Mouse (Mus musculus): ENCODE results near the gene C130050O18Rik. TPM values are rescaled to one million over a fixed set of nuclear protein-coding genes. Genes with fewer than 3 reads are reported as not detected.

The C130050O18Rik gene
- total RNA-seq, 2 experiments from 2014 or later: not detected

DNA sequence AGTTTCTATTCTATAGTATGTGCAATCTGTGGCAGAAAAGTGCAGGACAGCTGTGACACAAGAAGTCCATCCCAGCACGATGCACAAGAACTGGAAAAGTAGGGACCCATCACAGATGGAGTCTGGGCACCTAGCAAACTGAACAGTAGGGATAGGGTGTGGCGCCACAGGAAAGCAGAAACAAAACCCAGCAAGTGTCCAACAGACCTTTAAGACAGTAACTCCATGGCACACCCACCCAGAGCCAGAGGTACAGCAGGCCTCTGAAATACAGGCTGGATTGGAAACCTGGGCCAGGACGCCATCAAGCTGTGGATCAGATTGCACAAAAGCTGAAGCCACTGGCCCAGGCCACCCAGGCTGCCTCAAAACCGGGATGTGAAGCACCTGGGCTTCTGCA lies 37.9 kb downstream of the C130050O18Rik start:
- no peak for ATAC-seq (replicated peaks; ENCODE audit: low FRiP score, low TSS enrichment, poor library complexity, severe bottlenecking)

DNA sequence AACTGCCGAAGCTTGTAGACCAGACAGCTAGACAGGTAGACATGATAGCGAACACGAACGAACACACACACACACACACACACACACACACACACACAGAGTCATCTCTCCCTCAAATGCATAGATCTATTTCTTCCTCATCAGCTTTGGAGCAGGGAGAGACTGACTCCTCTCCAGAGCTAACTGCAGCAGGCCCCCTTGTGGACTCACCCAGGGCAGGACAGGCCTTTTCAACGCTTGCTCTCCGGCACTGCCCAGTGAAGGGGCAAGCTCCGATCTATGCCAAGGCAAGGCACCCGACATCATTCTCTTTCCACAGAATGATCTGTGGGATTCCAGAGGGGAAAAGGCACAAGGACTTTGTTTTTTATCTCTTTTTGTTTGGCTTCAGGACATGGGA lies 40.2 kb downstream of the C130050O18Rik start:
- ATAC-seq (replicated peaks; ENCODE audit: low FRiP score, low TSS enrichment, poor library complexity, severe bottlenecking): no peak

DNA sequence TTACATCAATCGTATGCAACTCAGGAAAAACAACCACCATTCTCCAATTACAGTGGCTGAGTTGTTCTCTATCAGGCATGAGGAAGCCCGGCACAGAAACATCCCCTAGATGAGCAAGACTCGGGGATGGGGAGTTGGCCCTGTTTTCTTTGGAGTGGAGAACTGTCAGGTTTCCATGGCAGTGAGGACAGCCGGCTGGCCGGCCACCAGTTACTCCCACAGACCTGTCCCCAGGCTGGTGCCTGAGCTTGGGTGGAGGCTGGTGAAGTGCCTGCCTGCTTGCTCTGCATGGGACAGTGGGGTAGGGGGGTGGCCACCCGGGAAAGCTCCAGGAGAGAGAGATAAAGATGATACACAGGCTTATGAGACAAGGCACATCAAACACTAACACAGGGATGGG lies 42.9 kb downstream of the C130050O18Rik start:
- no peak for ATAC-seq (replicated peaks; ENCODE audit: low FRiP score, low TSS enrichment, poor library complexity, severe bottlenecking)

DNA sequence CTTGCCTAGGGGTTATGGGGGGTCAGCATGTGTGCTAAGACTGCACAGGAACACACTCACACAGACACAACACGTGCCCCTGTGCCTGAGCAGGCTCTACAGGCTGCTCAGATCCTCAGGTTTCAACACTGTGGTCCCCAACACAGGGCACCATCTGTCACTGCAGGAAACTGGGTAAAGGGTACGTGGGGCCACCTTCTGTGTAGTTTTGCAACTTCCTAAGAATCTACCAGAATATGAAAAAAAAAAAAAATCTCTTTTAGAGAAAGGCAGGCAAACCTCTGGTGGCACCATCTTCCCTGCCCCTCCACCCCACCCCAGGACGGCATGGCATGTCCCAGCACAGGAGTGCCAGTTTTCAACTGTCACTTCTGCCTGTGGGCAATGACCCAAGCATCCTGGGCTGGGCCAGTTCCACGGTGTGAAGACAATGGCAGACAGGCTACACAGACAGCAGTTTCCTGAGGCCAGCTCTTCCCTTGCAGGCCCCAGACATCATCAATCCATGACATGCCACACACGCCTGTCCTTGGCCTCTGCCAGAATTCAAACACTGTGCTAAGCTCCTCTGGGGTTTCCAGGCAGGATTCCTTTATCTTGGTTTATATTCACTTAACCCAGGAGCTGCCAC lies 44.2 kb downstream of the C130050O18Rik start:
- ATAC-seq (replicated peaks; ENCODE audit: low FRiP score, low TSS enrichment, poor library complexity, severe bottlenecking): no peak

DNA sequence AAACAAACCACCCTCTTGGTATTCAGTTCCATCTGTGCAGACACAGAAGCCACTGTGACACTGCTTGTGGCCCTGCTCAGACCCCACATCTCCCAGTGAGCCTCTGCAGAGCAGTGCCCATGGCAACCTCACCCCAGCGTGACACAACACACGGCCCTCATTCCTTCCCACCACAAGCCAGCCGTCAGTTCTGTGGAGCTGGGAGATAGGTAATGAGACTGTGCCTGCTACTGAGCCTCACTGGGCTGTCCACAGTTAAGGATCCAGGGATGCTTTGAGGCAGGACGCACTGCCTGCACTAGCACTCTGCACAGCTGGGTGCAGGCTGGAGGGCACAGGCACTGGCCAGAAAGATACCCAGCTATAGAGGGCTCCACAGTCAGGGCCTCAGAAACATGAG lies 44.8 kb downstream of the C130050O18Rik start:
- 0 out of 2 replicates have a peak, but pooled peaks have one; percentile 20 for ATAC-seq (replicated peaks; ENCODE audit: low FRiP score, low TSS enrichment, poor library complexity, severe bottlenecking)

DNA sequence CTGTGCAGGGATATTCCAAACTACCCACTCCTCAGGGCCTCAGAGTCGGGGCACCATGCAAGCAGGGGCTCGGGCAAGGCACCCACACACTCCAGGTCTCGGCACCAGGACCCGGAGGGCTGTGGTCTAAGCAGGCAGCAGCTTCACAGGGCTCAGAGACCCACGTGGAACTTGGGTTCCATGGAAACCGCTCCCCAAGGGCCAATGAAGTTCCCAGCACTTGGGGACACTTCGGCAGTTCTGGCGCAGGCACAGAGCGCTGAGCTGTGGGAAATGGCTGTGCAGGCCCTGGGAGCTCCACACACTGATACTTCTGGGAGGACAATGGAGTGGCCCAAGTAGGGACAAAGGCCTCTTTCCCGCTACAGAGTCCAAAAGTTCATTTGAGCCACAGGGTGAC lies 48.0 kb downstream of the C130050O18Rik start:
- ATAC-seq (replicated peaks; ENCODE audit: low FRiP score, low TSS enrichment, poor library complexity, severe bottlenecking): no peak

DNA sequence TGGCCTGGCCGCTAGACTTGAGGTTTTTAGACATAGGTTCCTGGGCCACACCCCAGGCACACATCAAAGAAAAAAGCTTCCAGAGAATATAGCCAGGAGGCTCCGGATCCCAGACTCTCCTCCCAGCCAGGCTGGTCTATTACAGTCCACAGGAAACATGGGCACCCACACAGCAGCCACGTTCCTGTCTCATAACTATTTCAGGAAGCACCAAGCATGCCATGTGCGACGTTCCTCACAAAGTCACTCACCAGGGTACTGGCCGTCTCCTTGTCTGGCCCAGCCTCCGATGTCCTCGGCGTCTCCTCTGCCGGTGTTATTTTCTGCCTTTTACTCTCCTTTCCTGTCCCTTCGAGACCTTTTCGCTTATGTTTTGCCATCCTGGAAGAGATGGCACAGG lies 50.1 kb downstream of the C130050O18Rik start:
- ATAC-seq (replicated peaks; ENCODE audit: low FRiP score, low TSS enrichment, poor library complexity, severe bottlenecking): no peak

DNA sequence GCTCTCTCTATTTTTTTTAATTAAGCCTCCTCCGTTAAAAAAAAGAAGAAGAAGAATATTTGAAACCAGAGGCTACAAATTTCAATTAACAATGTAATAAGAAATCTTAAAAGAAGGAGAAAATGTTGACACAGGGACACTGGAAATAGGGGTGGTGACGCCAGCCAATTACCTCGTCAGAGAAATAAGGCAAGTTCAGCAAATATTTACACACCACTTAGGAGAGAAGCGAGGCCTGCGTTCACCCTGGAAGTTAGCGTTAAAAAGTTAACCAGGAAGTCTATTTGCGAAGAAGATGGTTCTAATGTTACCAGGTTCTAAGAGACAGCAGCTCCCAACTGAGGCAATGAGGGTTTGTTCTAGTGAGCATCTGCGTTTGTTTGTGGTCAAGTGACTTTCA lies 52.2 kb downstream of the C130050O18Rik start:
- ATAC-seq (replicated peaks; ENCODE audit: low FRiP score, low TSS enrichment, poor library complexity, severe bottlenecking): no peak

DNA sequence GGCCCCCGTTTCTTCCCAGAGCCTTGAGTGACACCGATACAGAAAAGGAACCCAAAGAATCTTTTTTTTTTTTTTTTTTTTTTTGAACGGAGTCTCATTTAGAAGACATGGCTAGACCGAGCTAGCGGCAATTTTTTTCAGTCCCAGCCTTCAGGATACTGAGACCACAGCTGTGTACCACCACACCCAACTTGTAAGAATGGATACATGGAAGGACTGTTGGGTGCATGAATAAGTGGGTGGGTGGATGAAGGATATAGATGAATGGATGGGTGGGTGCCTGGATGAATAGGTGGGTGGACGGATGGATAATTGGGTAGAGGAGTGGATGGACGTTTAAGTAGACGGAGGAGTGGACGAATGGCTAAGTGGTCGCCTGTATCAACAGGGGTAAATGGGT lies 54.9 kb downstream of the C130050O18Rik start:
- no peak for ATAC-seq (replicated peaks; ENCODE audit: low FRiP score, low TSS enrichment, poor library complexity, severe bottlenecking)

DNA sequence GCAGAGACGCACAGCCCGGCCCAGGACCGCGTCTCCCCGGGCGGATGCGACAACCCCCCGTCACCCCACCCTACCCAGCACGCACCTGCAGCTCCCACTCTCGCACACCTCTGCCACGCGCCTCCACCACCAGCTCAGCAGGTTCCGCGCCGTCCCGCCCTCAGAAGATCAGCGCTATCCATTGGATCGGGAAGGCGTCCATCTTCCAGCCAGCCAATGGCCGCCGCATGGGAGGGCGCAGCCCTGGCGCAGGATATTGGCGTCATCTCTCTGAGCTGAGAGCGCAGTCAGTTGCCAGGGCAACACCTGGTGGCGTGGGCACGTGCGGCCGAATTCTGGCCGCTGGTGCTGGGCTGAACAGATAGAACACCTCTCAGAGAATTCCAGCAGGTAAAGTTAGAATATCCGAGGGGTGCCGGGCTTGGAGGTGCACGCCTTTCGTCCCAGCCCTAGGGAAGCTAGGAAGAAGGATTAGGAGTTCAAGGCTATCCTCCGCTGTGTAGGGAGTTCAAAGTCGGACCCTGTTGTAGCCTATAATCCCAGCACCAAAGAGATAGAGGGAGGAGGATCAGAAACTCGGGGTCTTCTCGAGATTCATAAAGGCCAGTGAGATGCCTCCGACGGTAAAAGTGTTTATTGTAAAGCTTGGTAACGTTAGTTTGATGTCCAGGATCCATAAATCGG lies 55.4 kb downstream of the C130050O18Rik start, which contains the start of gene 3110082I17Rik:
Gene 3110082I17Rik (minus strand): TSS at position 144 of the 684 bp plus-strand sequence.
- ATAC-seq (replicated peaks; ENCODE audit: low FRiP score, low TSS enrichment, poor library complexity, severe bottlenecking): peak; percentile 99

DNA sequence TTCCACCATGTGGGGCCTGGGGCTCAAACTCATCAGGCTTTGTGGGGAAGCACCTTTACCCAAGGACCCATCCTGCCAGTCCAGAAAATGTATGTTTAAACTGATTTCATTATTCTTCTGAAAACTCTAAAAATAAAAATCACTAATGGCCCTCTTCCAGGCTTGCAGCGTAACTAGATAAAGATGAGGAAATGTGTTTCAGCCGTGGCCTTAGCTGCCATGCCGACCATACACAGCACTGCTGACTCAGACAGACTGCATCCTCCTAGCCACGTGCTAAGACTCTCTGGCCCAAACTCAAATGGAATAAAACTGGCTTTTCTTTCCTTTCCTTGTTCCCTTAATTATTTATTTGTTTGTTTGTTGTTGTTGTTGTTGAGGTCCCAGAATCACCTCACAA lies 59.8 kb downstream of the C130050O18Rik start:
- no peak for ATAC-seq (replicated peaks; ENCODE audit: low FRiP score, low TSS enrichment, poor library complexity, severe bottlenecking)

Other genes with a start within 250 kb of the C130050O18Rik start
- 89.3 and 93.2 TPM in 2 replicates for gene Sun1, start 204.6 kb upstream of the C130050O18Rik start, total RNA-seq (2014; fragmentation: Nextera tagmentation)
- gene Sun1, start 204.6 kb upstream of the C130050O18Rik start, total RNA-seq (2017): 72.3 and 92.9 TPM in 2 replicates
- gene Get4, start 153.0 kb upstream of the C130050O18Rik start, total RNA-seq (2014; fragmentation: Nextera tagmentation): 57.7 and 80.8 TPM in 2 replicates
- gene Get4, start 153.0 kb upstream of the C130050O18Rik start, total RNA-seq (2017): 19.5 and 38.6 TPM in 2 replicates
- 6.0 and 14.7 TPM in 2 replicates for gene Adap1, start 79.7 kb upstream of the C130050O18Rik start, total RNA-seq (2014; fragmentation: Nextera tagmentation)
- 3.0 and 8.0 TPM in 2 replicates for gene Adap1, start 79.7 kb upstream of the C130050O18Rik start, total RNA-seq (2017)
- 40.4 and 41.7 TPM in 2 replicates for gene Cox19, start 53.9 kb upstream of the C130050O18Rik start, total RNA-seq (2014; fragmentation: Nextera tagmentation)
- gene Cox19, start 53.9 kb upstream of the C130050O18Rik start, total RNA-seq (2017): 27.4 and 43.8 TPM in 2 replicates
- not detected in 2 replicates for gene Cyp2w1, start 52.7 kb upstream of the C130050O18Rik start, total RNA-seq (2014; fragmentation: Nextera tagmentation)
- gene Cyp2w1, start 52.7 kb upstream of the C130050O18Rik start, total RNA-seq (2017): not detected in 2 replicates
- 7.5 and 7.9 TPM in 2 replicates for gene Gpr146, start 27.6 kb upstream of the C130050O18Rik start, total RNA-seq (2014; fragmentation: Nextera tagmentation)
- 5.3 and 6.0 TPM in 2 replicates for gene Gpr146, start 27.6 kb upstream of the C130050O18Rik start, total RNA-seq (2017)
- gene Gper1, start 17.9 kb downstream of the C130050O18Rik start, total RNA-seq (2014; fragmentation: Nextera tagmentation): not detected in 2 replicates
- gene Gper1, start 17.9 kb downstream of the C130050O18Rik start, total RNA-seq (2017): not detected in 2 replicates
- 28.0 and 31.0 TPM in 2 replicates for gene 3110082I17Rik, start 55.2 kb downstream of the C130050O18Rik start, total RNA-seq (2014; fragmentation: Nextera tagmentation)
- gene 3110082I17Rik, start 55.2 kb downstream of the C130050O18Rik start, total RNA-seq (2017): 40.1 and 74.7 TPM in 2 replicates
- 10.9 and 19.5 TPM in 2 replicates for gene Zfand2a, start 79.3 kb downstream of the C130050O18Rik start, total RNA-seq (2014; fragmentation: Nextera tagmentation)
- 13.6 and 14.7 TPM in 2 replicates for gene Zfand2a, start 79.3 kb downstream of the C130050O18Rik start, total RNA-seq (2017)
- gene Uncx, start 138.2 kb downstream of the C130050O18Rik start, total RNA-seq (2014; fragmentation: Nextera tagmentation): not detected in 2 replicates
- gene Uncx, start 138.2 kb downstream of the C130050O18Rik start, total RNA-seq (2017): not detected in 2 replicates